Mouse (Mus musculus) megakaryocyte, embryonic 14.5 days (primary cell): Measurements from ENCODE around the gene Coq10a. TPM values are rescaled to one million over a fixed set of nuclear protein-coding genes. Genes with fewer than 3 reads are reported as not detected.

Experiments
- H3K27me3 ChIP-seq: replicated peaks from 2 replicates; pipeline ENCODE3; 2012; ENCODE audit warnings: inconsistent platforms
- H3K36me3 ChIP-seq: replicated peaks from 2 replicates; pipeline ENCODE3; 2012; ENCODE audit warnings: low read length, inconsistent platforms, mixed read lengths
- H3K4me1 ChIP-seq: 2 replicates; pipeline ENCODE4 v1.6.1; 2012; ENCODE audit warnings: inconsistent platforms
- H3K4me3 ChIP-seq: replicated peaks from 2 replicates; pipeline ENCODE3; 2012; ENCODE audit warnings: moderate library complexity, mild to moderate bottlenecking, inconsistent platforms
- H3K9me3 ChIP-seq: 2 replicates; pipeline ENCODE4 v1.6.1; 2012; ENCODE audit warnings: inconsistent platforms
- FLI1 ChIP-seq: IDR thresholded peaks from 2 replicates; pipeline ENCODE4 v1.6.1; 2012; ENCODE audit warnings: low read length, inconsistent platforms, mixed read lengths
- GATA1 ChIP-seq: IDR thresholded peaks from 3 replicates; pipeline ENCODE4 v1.6.1; 2012; ENCODE audit warnings: mixed read lengths, low read length, inconsistent platforms, borderline replicate concordance
- polyA plus RNA-seq: library from polyadenylated mRNA; stranded (reverse); fragments of >175 nt; gene quantifications from 2 replicates; pipeline ENCODE4 v1.2.3, GENCODE M21; 2012; ENCODE audit warnings: low replicate concordance; ENCODE audit not compliant: insufficient read depth

The Coq10a gene
- polyA plus RNA-seq, 1 experiment, result 5.0 TPM

GRCm38 (mm10) chr10:128321641-128322040 is 47.2 kb downstream of the Coq10a start:
- Histone ChIP-seq H3K4me1 (peaks cover 22% of the 10 kb centered on the region), H3K4me3 (peak overlapping the region; percentile 95), H3K27me3 (no peaks in the 10 kb centered on the region), H3K9me3 (no peaks in the 10 kb centered on the region), H3K36me3 (peaks cover 62% of the 10 kb centered on the region)
- no peak for TF ChIP-seq GATA1
- TF ChIP-seq FLI1, result no peak

DNA sequence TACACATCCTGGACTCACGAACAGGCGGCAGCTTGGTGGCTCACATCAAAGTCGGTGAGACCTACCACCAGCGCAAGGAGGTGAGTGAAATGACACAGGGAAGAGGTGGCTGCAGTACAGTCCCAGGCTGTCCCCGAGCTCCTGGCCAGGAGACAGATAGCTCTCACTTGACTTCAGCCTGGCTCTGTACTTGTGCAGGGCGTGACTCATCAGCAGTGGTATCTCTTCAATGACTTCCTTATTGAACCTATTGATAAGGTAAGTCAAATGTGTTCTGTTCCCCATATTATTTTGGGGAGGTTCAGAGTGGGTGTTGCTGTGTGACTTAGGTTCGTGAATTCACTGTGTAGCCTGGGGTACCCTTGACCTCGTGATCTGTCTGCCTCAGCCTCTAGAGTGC is 53.2 kb downstream of the Coq10a start:
- Histone ChIP-seq H3K4me3 (no peak overlapping the region), H3K27me3 (no peaks in the 10 kb centered on the region), H3K36me3 (peaks cover 97% of the 10 kb centered on the region), H3K9me3 (no peaks in the 10 kb centered on the region), H3K4me1 (peaks cover 15% of the 10 kb centered on the region)
- TF ChIP-seq FLI1 (no peak), GATA1 (no peak)

Other genes with a start within 250 kb of the Coq10a start
- 1.6 and 7.6 TPM in 2 replicates for gene Rbms2, start 188.7 kb downstream of the Coq10a start, polyA plus RNA-seq
- 1.8 TPM in 1 of 2 replicates, not detected in the other for gene Gls2, start 174.5 kb downstream of the Coq10a start, polyA plus RNA-seq
- gene Spryd4, start 157.2 kb downstream of the Coq10a start, polyA plus RNA-seq, result 0.73 TPM in 1 of 2 replicates, not detected in the other
- not detected in 2 replicates for gene Mip, start 143.2 kb downstream of the Coq10a start, polyA plus RNA-seq
- 2.2 and 8.3 TPM in 2 replicates for gene Timeless, start 136.9 kb downstream of the Coq10a start, polyA plus RNA-seq
- gene Apon, start 114.9 kb downstream of the Coq10a start, polyA plus RNA-seq, result not detected in 2 replicates
- not detected in 2 replicates for gene Apof, start 100.3 kb downstream of the Coq10a start, polyA plus RNA-seq
- gene Stat2, start 98.4 kb downstream of the Coq10a start, polyA plus RNA-seq, result 8.1 and 18.2 TPM in 2 replicates
- 0.49 TPM in 1 of 2 replicates, not detected in the other for gene Il23a, start 70.2 kb downstream of the Coq10a start, polyA plus RNA-seq
- 0.91 and 1.1 TPM in 2 replicates for gene Pan2, start 65.7 kb downstream of the Coq10a start, polyA plus RNA-seq
- 29.0 and 98.4 TPM in 2 replicates for gene Cnpy2, start 46.5 kb downstream of the Coq10a start, polyA plus RNA-seq
- gene Cs, start 31.3 kb downstream of the Coq10a start, polyA plus RNA-seq, result 2.6 and 12.1 TPM in 2 replicates
- 18.3 and 19.7 TPM in 2 replicates for gene Ankrd52, start 8.1 kb upstream of the Coq10a start, polyA plus RNA-seq
- not detected in 2 replicates for gene Slc39a5, start 32.2 kb upstream of the Coq10a start, polyA plus RNA-seq
- 458 and 1,055 TPM in 2 replicates for gene Nabp2, start 42.5 kb upstream of the Coq10a start, polyA plus RNA-seq
- gene Rnf41, start 42.7 kb upstream of the Coq10a start, polyA plus RNA-seq, result 17.0 and 19.5 TPM in 2 replicates
- gene Smarcc2, start 90.3 kb upstream of the Coq10a start, polyA plus RNA-seq, result 86.7 and 138 TPM in 2 replicates
- gene Myl6, start 125.1 kb upstream of the Coq10a start, polyA plus RNA-seq, result 175 and 2,406 TPM in 2 replicates
- 9.5 and 15.9 TPM in 2 replicates for gene Myl6b, start 129.7 kb upstream of the Coq10a start, polyA plus RNA-seq
- gene Esyt1, start 156.9 kb upstream of the Coq10a start, polyA plus RNA-seq, result 48.5 and 62.5 TPM in 2 replicates
- 21.5 and 24.2 TPM in 2 replicates for gene Zc3h10, start 178.8 kb upstream of the Coq10a start, polyA plus RNA-seq
- 1,477 and 10,817 TPM in 2 replicates for gene Rpl41, start 180.3 kb upstream of the Coq10a start, polyA plus RNA-seq
- gene Pa2g4, start 197.0 kb upstream of the Coq10a start, polyA plus RNA-seq, result 407 and 451 TPM in 2 replicates
- gene Erbb3, start 220.7 kb upstream of the Coq10a start, polyA plus RNA-seq, result 0.08 TPM in 1 of 2 replicates, not detected in the other